Comparison of ENCODE assay signal across 11 mouse cellular contexts in the genomic region with DNA sequence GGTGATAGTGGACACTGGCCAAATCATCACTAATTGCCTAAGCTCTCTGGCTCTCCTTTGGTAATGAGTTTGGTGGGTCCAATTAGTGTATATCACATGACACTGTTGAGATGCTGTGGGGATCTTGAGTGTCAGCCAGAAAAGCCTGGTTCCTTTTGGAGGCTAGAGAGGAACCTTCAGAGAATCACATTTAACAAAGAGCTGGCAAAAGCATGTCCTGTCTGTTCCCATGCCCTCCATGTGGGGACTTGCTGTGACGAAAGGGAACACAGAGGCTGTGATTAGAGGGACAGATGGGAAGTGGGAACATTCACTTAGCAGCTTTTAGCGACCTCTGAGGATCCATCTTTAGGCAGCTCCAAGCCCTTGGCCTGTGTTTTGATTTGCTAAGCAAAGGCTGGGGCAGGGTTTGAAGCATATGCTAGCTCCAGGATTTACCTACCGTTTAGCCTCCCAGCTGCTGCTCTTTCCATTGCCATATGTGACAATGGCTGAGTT.
DNase-seq lines count a peak whose midpoint lies in the region; ATAC-seq and TF ChIP-seq lines count a peak whose summit lies in the region.
"Had no signal": no experiment of that assay in that cellular context is flagged by ENCODE, and none has a peak within 500 bp of the region (broad histone marks: within the 10 kb centered on the region; RNA-seq: fewer than 3 reads in every experiment).

No protein-coding gene starts in this region.

- H3K27ac ChIP-seq in midbrain, embryonic 12.5 days (replicated peaks): no peak overlapping the region
- no peak overlapping the region for H3K27ac ChIP-seq in midbrain, embryonic 11.5 days (ENCODE audit: low read depth, low read length)
- H3K27ac ChIP-seq in hindbrain, postnatal 0 days: no peak overlapping the region
- H3K27ac ChIP-seq in kidney, embryonic 16.5 days (ENCODE audit: low read length): no peak overlapping the region
- H3K27ac ChIP-seq: limb, embryonic 13.5 days had no signal

- H3K9ac ChIP-seq in midbrain, embryonic 12.5 days (replicated peaks): no peak overlapping the region
- no peak overlapping the region for H3K9ac ChIP-seq in midbrain, embryonic 11.5 days (ENCODE audit: low read length)
- H3K9ac ChIP-seq in hindbrain, postnatal 0 days (replicated peaks; ENCODE audit: low read length): no peak overlapping the region
- H3K9ac ChIP-seq in kidney, embryonic 16.5 days (replicated peaks; ENCODE audit: low read length): no peak overlapping the region
- H3K9ac ChIP-seq: limb, embryonic 13.5 days had no signal

- H3K4me2 ChIP-seq in midbrain, embryonic 12.5 days (replicated peaks): no peak overlapping the region
- H3K4me2 ChIP-seq in midbrain, embryonic 11.5 days: no peak overlapping the region
- no peak overlapping the region for H3K4me2 ChIP-seq in hindbrain, postnatal 0 days (ENCODE audit: low read depth, low read length)
- no peak overlapping the region for H3K4me2 ChIP-seq in kidney, embryonic 16.5 days (replicated peaks; ENCODE audit: low read depth, low read length)
- H3K4me2 ChIP-seq: limb, embryonic 13.5 days had no signal

- no peaks in the 10 kb centered on the region for H3K36me3 ChIP-seq in midbrain, embryonic 12.5 days
- no peaks in the 10 kb centered on the region for H3K36me3 ChIP-seq in midbrain, embryonic 11.5 days (ENCODE audit: control insufficient read depth, insufficient read depth, low read length)
- no peaks in the 10 kb centered on the region for H3K36me3 ChIP-seq in hindbrain, postnatal 0 days (ENCODE audit: insufficient read depth, low read length)
- no peaks in the 10 kb centered on the region for H3K36me3 ChIP-seq in kidney, embryonic 16.5 days (ENCODE audit: insufficient read depth, low read length)
- H3K36me3 ChIP-seq: limb, embryonic 13.5 days had no signal

- no peak overlapping the region for H3K4me3 ChIP-seq in midbrain, embryonic 12.5 days
- no peak overlapping the region for H3K4me3 ChIP-seq in midbrain, embryonic 11.5 days (ENCODE audit: low read depth, low read length)
- no peak overlapping the region for H3K4me3 ChIP-seq in hindbrain, postnatal 0 days (ENCODE audit: low read length)
- H3K4me3 ChIP-seq in kidney, embryonic 16.5 days (ENCODE audit: low read length): no peak overlapping the region
- H3K4me3 ChIP-seq: limb, embryonic 13.5 days had no signal

- no peaks in the 10 kb centered on the region for H3K27me3 ChIP-seq in midbrain, embryonic 12.5 days
- no peaks in the 10 kb centered on the region for H3K27me3 ChIP-seq in midbrain, embryonic 11.5 days (ENCODE audit: control insufficient read depth, insufficient read depth, low read length)
- H3K27me3 ChIP-seq in hindbrain, postnatal 0 days (ENCODE audit: insufficient read depth, low read length): no peaks in the 10 kb centered on the region
- H3K27me3 ChIP-seq in kidney, embryonic 16.5 days (ENCODE audit: insufficient read depth, low read length): no peaks in the 10 kb centered on the region
- H3K27me3 ChIP-seq: limb, embryonic 13.5 days had no signal

- H3K4me1 ChIP-seq in midbrain, embryonic 12.5 days: no peaks in the 10 kb centered on the region
- no peaks in the 10 kb centered on the region for H3K4me1 ChIP-seq in midbrain, embryonic 11.5 days (ENCODE audit: control insufficient read depth, insufficient read depth, low read length)
- no peaks in the 10 kb centered on the region for H3K4me1 ChIP-seq in hindbrain, postnatal 0 days (ENCODE audit: insufficient read depth, low read length)
- H3K4me1 ChIP-seq in kidney, embryonic 16.5 days (ENCODE audit: insufficient read depth, low read length): no peaks in the 10 kb centered on the region
- H3K4me1 ChIP-seq: limb, embryonic 13.5 days had no signal

- 0 out of 2 replicates have a peak, but pooled peaks have one; percentile 6 for ATAC-seq in midbrain, embryonic 12.5 days (ENCODE audit: low FRiP score, low read depth)
- no peak for ATAC-seq in midbrain, embryonic 11.5 days (ENCODE audit: low FRiP score)
- ATAC-seq in hindbrain, postnatal 0 days: peak; percentile 97
- ATAC-seq in kidney, embryonic 16.5 days (ENCODE audit: low FRiP score, low TSS enrichment): no peak
- ATAC-seq in erythroblast, adult 5-6 weeks (replicated peaks; ENCODE audit: low FRiP score, poor library complexity, severe bottlenecking): no peak

- 82% methylated on average over 3 of the region's 3 CpGs for WGBS in midbrain, embryonic 12.5 days
- WGBS in midbrain, embryonic 11.5 days: 71% methylated on average over 3 of the region's 3 CpGs
- 54% methylated on average over 3 of the region's 3 CpGs for WGBS in hindbrain, postnatal 0 days
- 68% methylated on average over 3 of the region's 3 CpGs for WGBS in kidney, embryonic 16.5 days

- H3K9me3 ChIP-seq in midbrain, embryonic 12.5 days: no peaks in the 10 kb centered on the region
- H3K9me3 ChIP-seq in midbrain, embryonic 11.5 days (ENCODE audit: control insufficient read depth, low read length): no peaks in the 10 kb centered on the region
- H3K9me3 ChIP-seq in hindbrain, postnatal 0 days (ENCODE audit: low read length): no peaks in the 10 kb centered on the region
- H3K9me3 ChIP-seq in kidney, embryonic 16.5 days (ENCODE audit: low read length): no peaks in the 10 kb centered on the region
- H3K9me3 ChIP-seq: limb, embryonic 13.5 days had no signal

- no peak for DNase-seq in midbrain, embryonic 11.5 days (ENCODE audit: low spot score, missing footprints)
- DNase-seq in cerebellum, adult 8-10 months: peak; percentile 74
- peak; percentile 91 for DNase-seq in hindbrain, postnatal 0 days (ENCODE audit: low spot score)
- DNase-seq in retina, embryonic 14.5 days (ENCODE audit: low spot score): peak; percentile 29
- DNase-seq in urinary bladder, postnatal 10 days (ENCODE audit: low spot score): no peak
- DNase-seq: kidney, adult 8-10 months; thymus, postnatal 36 days had no signal

- TF ChIP-seq CTCF in hindbrain, postnatal 0 days (IDR thresholded peaks at IDR 0.05; ENCODE audit: low read depth): peak; percentile 19; the same call in 1 of the 2 replicates

Comparison
In these comparisons a context has a peak if more than half of its experiments do, and no peak if none do; other contexts are left out.
1. ATAC-seq: peak in midbrain, embryonic 12.5 days (single experiment) and hindbrain, postnatal 0 days (single experiment); none in midbrain, embryonic 11.5 days (single experiment), kidney, embryonic 16.5 days (single experiment) and erythroblast, adult 5-6 weeks (single experiment).
2. DNase-seq: peak in cerebellum, adult 8-10 months (single experiment), hindbrain, postnatal 0 days (single experiment) and retina, embryonic 14.5 days (single experiment); none in midbrain, embryonic 11.5 days (single experiment) and urinary bladder, postnatal 10 days (single experiment).